Mouse (Mus musculus): ENCODE measurements around the gene Olfr206. TPM values are rescaled to one million over a fixed set of nuclear protein-coding genes. Genes with fewer than 3 reads are reported as not detected.
"Not testable (repeated sequence)": the region's sequence is repeated elsewhere in the genome, so short reads cannot be mapped to it uniquely, and the experiment has no call there.

The Olfr206 gene
- not detected for total RNA-seq (2021)

DNA sequence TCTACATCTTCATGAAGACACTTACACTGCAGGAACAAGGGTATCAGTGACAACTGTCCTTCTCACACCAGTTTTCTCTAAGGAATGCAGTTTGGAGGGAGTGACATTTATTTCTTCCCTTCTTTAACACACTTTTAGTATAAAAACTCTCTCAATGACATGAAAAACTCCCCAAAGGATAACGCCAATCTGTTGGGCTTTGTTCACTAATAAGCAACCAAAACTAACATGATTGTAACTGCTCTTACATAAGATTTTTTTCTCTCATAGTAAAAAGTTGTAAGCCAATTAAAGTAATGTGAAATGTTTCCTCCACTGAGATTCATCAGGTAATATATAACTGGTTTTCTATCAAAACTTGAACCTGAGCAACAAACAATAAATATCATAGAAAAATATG lies at the start of gene Olfr206:
Gene Olfr206, minus strand, starts transcription at position 101 of the 400 bp plus-strand sequence.
- no peak for DNase-seq

DNA sequence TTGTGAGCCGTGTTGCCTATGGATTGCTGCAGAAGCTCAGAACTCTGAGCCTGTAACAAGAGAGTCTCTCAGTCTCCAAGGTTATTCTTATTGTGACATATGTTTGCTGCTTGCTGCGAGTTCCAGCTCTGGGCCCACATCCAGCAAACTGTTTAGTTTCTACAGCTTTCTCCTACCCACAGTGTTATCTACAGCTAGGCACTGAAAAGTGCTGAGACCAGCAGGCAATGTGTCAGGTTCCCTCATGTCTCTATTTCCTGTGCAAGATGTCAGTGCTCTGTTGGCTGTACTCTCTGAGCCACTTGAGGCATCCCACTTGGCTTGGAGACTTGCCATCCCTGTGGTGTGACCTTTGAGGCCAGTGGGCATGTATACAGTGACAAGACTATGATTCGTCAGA lies 44.3 kb upstream of the Olfr206 start:
- DNase-seq, result no peak

DNA sequence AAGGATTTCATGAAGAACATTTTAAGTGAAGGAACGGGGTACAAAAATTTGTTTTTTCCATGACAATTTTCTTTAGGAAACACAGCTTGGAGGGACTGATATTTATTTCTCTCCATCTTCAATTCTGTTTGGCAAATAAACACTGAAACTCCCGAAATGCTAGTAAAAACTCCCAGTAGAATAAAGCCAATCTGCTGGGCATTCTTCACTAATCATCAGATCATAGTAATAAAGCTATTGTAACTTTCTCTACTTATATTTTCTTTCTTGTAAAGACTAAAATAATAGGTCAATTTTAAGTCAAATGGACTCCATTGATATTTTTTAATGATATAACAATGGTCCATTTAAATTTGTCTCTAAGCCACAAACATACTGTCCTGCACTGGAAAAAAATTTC lies 14.8 kb upstream of the Olfr206 start, which contains the start of gene Olfr209:
Gene Olfr209, minus strand, starts transcription at position 101 of the 400 bp plus-strand sequence.
- no peak for DNase-seq

DNA sequence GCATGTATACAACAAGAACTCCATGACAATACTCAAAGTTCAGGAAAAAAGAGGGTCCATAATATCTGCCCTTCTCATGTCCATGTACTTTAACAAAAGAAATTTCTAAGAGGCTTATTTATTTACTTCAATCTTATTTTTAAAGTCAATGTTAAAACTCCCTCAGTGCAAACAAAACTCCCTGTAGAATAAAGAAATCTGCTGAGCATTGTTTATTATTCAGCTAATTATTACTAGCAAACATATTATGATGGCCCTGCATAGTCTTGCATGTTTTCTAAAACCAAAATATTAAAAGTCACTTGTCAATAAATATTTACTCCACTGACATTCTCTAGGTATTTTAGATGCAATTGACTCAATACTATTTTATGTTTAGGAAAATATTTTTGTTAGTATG lies 18.0 kb downstream of the Olfr206 start, which contains the start of gene Olfr205:
Gene Olfr205, minus strand, starts transcription at position 101 of the 400 bp plus-strand sequence.
- no peak for DNase-seq

DNA sequence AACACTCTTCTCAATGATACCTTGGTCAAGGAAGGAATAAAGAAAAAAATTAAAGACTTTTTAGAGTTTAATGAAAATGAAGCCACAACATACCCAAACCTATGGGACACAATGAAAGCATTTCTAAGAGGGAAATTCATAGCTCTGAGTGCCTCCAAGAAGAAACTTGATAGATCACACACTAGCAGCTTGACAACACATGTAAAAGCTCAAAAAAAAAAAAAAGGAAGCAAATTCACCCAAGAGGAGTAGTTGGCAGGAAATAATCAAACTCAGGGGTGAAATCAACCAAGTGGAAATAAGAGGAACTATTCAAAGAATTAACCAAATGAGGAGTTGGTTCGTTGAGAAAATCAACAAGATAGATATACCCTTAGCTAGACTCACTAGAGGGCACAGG lies 25.8 kb downstream of the Olfr206 start:
- DNase-seq, result not testable (repeated sequence)

DNA sequence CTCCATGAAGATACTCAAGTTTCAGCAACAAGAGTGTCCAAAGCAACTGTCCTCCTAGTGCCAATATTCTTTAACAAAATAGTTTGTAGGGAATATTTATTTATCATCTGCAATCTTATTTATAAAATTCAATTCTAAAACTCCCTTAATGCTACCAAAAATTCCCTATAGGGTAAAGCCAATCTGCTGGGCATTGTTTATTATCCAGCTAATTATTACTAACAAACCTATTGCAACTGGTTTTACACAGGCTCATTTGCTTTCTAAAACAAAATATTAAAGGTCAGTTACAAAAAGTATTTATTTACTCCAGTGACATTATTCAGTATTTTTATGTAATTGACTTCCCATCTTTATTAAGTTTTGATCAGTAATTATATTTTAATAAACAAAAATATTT lies 30.9 kb downstream of the Olfr206 start, which contains the start of gene Olfr204:
Gene Olfr204, minus strand, starts transcription at position 101 of the 400 bp plus-strand sequence.
- DNase-seq, result no peak

DNA sequence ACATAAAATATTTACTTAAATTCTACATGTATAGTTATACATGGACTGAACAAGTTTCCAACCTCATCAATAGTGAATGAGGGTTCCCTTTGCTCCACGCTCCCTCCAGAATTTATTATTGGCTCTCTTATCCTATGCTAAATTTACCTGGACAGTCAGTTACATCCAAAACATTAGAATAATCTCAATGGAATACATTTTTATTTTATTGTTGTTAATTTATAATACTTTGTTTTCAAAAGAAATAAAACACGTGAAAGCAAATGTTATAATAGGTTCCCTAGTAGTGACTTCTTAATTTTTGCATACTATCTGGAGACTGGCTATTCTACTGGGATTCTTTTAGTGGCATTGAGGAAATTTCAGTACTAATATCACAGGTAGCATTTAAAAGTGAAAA lies 50.5 kb downstream of the Olfr206 start, which contains the start of gene Olfr203:
Gene Olfr203, plus strand, starts transcription at position 301 of the 400 bp plus-strand sequence.
- DNase-seq, result no peak

Other genes starting within 250 kb of the Olfr206 start
- gene Olfr193, start 237.4 kb downstream of the Olfr206 start, total RNA-seq (2021), result not detected
- gene Olfr194, start 228.2 kb downstream of the Olfr206 start, total RNA-seq (2021), result not detected
- not detected for gene Olfr195, start 202.2 kb downstream of the Olfr206 start, total RNA-seq (2021)
- not detected for gene Olfr196, start 178.8 kb downstream of the Olfr206 start, total RNA-seq (2021)
- not detected for gene Olfr198, start 145.7 kb downstream of the Olfr206 start, total RNA-seq (2021)
- gene Olfr199, start 129.5 kb downstream of the Olfr206 start, total RNA-seq (2021), result not detected
- gene Olfr201, start 76.6 kb downstream of the Olfr206 start, total RNA-seq (2021), result not detected
- gene Olfr202, start 62.5 kb downstream of the Olfr206 start, total RNA-seq (2021), result not detected
- not detected for gene Olfr203, start 50.4 kb downstream of the Olfr206 start, total RNA-seq (2021)
- not detected for gene Olfr204, start 31.0 kb downstream of the Olfr206 start, total RNA-seq (2021)
- gene Olfr205, start 18.1 kb downstream of the Olfr206 start, total RNA-seq (2021), result not detected
- gene Olfr209, start 14.7 kb upstream of the Olfr206 start, total RNA-seq (2021), result not detected
- gene Gabrr3, start 58.1 kb upstream of the Olfr206 start, total RNA-seq (2021), result not detected
- 10 to 100 TPM; 14.2 to 15.1 TPM for gene Riox2, start 122.5 kb upstream of the Olfr206 start, total RNA-seq (2021)

Data from heart, postnatal 4 days (tissue).